Mouse (Mus musculus): ENCODE measurements at regions not wholly inside any gene's neighbourhood (a gene's known extent, or its start where the extent isn't known, plus 50 kb on each side); places are given as distances from the start of the nearest gene placed in this dataset.
A peak's percentile ranks its signal among the peaks of the same experiment; 100 is the strongest.
"Not testable (repeated sequence)": the region's sequence is repeated elsewhere in the genome, so short reads cannot be mapped to it uniquely, and the experiment has no call there.

DNA sequence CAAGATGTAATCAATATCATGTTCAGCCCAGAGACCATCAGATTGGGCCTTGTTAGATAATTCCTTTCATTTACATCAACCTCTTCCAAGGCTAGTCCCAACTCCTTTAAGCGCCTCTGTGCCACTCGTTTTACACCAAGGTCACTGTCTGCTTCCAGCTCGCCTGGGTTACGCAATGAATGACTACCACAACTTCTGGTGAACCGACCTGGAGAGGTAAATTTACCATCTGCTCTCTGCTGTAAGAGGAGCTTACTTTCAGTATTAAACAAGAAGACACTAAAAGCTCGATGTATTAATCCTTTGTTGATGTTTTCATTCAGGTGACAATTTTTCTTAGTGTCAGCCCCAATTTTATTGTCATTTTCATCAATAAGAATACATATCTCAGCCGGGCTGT lies 51.7 kb upstream of the Fam174b start:
- DNase-seq (ENCODE audit: low read depth, low spot score), result no peak

- not testable (repeated sequence) for DNase-seq (ENCODE audit: low read depth, low spot score)
Observed at GRCm38 (mm10) chr7:73686245-73686644, 53.9 kb upstream of the Fam174b start.

DNA sequence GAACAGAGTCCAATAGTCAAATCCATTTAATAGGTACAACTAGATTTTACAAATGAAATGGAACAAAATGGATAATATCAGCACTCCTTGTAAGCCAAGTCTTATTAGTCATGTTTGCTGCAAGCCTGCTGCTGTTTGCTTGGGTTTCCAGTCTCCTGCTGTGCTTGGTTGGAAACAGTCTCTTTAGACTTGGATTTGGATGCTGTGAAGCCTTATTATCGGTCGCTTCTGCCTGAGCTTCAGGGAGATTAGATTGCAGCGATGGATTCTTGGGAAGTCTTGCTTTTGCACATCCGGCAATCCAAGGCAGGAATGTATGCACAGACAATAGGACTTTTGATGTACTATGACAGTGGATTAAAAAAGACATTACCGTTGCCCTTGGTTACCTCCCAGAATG lies 57.3 kb upstream of the Fam174b start:
- peak; percentile 51 for DNase-seq (ENCODE audit: low read depth, low spot score)

GRCm38 (mm10) chr7:73670598-73670997 lies 69.5 kb upstream of the Fam174b start:
- no peak for DNase-seq (ENCODE audit: low read depth, low spot score)

- no peak for DNase-seq (ENCODE audit: low read depth, low spot score)
Observed at GRCm38 (mm10) chr7:73668791-73669190, 71.3 kb upstream of the Fam174b start.

- DNase-seq (ENCODE audit: low read depth, low spot score), result peak; percentile 39
Observed at GRCm38 (mm10) chr7:73666921-73667675, 73.0 kb upstream of the Fam174b start.

DNA sequence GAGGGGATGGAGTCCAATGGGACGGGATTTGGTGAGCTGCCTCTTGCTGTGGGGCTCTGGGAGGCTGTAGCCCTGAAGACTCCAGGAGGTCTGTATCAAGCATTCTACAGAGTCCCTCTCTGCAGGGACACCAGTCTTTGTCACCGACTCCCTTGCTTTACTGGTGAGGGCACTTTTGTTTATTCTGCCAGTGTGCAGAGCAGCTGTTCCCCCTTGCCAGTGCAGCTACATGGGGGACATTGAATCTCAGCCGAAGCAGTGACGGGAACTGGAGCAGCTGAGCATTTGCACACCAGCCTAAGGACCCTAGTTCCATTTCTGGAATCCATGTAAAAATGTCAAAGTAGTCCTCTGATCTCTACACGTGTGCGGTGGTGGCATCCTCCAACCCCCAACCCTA lies 75.1 kb upstream of the Fam174b start:
- DNase-seq (ENCODE audit: low read depth, low spot score), result no peak

DNA sequence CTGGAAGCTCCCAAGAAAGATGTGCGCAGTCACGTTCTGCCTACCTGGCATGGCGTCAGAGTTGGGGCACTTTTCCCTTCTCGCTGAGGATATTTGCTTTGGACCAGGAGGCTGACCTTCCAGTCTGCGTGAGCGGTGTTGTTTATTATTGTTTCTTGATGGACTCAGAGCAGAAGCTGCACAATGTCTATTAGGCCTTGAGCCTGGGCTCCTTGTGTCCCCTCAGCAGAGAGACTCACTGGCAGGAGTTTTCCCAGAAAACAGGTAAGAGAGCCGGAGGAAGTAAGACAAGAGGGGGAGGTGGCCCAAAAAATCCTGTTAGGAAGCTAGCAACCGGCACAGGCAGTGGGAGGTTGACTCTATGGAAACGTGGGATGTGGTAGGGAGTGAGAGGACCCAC lies 77.6 kb upstream of the Fam174b start:
- no peak for DNase-seq (ENCODE audit: low read depth, low spot score)

GRCm38 (mm10) chr7:73661901-73662300 lies 78.2 kb upstream of the Fam174b start:
- DNase-seq (ENCODE audit: low read depth, low spot score), result no peak

DNA sequence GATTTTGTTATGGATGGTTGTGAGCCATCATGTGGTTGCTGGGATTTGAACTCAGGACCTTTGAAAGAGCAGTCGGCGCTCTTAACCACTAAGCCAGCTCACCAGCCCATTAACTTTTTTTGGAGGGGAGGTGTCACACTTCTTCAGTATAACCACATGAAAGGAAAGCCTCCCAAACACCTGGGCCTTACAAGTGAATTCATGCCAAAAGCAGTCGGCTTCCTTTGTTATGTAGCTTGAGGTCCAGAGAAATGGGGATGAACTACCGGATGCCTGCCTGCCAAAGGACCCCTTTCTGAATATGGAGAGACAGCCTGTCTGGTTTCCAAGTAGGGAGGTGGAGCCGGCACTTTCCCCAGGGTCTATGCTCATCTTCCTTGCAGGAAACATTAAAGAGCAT lies 80.6 kb upstream of the Fam174b start:
- DNase-seq (ENCODE audit: low read depth, low spot score), result no peak

DNA sequence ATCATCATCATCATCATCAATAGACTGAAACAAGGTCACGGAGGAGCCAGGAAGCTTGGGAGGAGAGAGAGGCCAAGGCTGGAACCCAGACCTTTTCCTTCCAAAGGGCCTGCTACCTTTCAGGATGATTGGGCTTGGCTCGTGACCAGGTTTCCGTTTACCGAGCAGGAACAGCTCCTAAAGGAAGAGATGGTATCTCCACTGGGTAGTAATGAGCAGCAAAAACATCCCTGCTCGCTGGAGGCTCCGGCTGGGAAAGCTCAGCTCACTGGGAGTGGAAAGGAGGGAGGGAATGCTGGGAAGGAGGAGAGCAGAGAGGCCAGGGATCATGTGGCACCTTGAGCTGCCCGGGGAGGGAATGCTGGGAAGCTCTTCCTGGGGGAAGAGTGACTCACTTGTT lies 82.8 kb upstream of the Fam174b start:
- no peak for DNase-seq (ENCODE audit: low read depth, low spot score)

- DNase-seq (ENCODE audit: low read depth, low spot score), result not testable (repeated sequence)
Observed at GRCm38 (mm10) chr7:73656424-73656795, 83.7 kb upstream of the Fam174b start.

- DNase-seq (ENCODE audit: low read depth, low spot score), result peak; percentile 63
Observed at GRCm38 (mm10) chr7:73655787-73656423, 84.2 kb upstream of the Fam174b start.

DNA sequence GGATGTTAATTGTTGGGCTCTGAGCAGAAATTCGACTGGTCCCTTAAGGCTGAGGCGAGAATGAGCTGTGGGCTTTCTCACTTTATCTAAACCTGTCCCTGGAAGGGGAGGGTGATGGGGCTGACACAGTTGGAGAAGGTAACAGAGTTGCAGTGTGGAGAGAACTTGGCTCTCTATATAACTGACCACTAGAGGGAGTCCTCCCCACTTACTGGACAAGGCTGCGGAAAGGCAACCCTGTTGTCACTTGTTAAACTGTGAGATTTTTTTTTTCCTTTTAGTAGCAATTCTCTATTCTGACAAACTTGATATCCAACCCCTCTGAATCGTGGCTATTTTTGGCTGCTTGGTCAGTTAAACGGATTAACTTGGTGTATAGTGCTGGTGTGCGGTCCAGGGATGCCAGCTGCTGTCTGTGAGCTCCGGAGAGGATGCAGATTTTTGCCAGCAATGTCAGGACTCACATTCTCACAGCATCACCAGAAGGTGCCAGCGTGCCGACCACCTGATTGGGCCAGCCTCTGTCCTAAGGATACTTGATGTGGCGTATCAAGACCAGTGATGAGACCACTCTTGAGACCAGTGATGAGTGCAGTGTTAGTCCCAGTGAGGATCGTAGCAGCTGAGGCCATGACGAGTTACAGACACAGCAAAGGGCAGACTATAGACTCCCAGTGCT lies 85.8 kb upstream of the Fam174b start:
- peak; percentile 82 for DNase-seq (ENCODE audit: low read depth, low spot score)

GRCm38 (mm10) chr7:73650909-73651308 lies 89.2 kb upstream of the Fam174b start:
- DNase-seq (ENCODE audit: low read depth, low spot score), result no peak

DNA sequence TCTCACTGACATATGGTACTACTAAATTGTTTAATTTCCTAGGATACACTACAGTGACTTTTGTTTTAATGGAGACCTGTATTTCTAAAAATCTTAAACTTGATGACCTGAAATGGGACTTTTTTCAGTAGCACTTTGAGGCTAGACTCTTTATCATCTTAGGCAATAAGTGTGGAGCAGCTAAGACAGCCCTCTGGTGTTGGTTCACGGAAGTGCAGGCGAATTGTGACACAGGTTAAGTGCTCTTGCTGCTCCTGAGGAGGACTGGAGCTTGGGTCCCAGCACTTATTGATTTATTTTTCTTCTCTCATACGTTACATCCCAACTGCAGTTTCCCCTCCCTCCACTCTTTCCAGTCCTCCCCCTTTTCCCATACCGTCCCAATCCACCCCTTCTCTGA lies 92.1 kb upstream of the Fam174b start:
- peak; percentile 93 for DNase-seq (ENCODE audit: low read depth, low spot score)

GRCm38 (mm10) chr7:73647140-73647539 lies 93.0 kb upstream of the Fam174b start:
- DNase-seq (ENCODE audit: low read depth, low spot score), result peak; percentile 80

- DNase-seq (ENCODE audit: low read depth, low spot score), result peak; percentile 76
Observed at GRCm38 (mm10) chr7:73646711-73647110, 93.4 kb upstream of the Fam174b start.

GRCm38 (mm10) chr7:73644362-73644904 lies 95.7 kb upstream of the Fam174b start:
- DNase-seq (ENCODE audit: low read depth, low spot score), result no peak

DNA sequence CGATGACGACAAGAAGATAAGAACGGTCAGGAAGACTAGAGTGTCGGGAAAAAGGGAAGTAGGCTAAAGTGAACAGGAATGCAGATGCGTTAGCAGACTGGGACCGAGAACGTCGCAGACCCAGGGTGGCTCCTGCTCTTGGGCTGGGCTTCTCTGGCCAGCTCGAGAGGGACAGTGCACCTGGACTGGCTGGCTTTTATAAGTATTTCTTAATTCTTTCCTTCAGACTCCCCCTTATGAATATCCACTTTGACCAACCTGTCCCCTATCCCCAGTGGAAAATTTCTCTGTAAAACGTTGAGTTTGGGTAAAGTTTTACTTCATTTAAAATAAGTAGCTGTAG lies 96.1 kb upstream of the Fam174b start:
- no peak for DNase-seq (ENCODE audit: low read depth, low spot score)

GRCm38 (mm10) chr7:73643306-73643992 lies 96.7 kb upstream of the Fam174b start:
- DNase-seq (ENCODE audit: low read depth, low spot score), result no peak

DNA sequence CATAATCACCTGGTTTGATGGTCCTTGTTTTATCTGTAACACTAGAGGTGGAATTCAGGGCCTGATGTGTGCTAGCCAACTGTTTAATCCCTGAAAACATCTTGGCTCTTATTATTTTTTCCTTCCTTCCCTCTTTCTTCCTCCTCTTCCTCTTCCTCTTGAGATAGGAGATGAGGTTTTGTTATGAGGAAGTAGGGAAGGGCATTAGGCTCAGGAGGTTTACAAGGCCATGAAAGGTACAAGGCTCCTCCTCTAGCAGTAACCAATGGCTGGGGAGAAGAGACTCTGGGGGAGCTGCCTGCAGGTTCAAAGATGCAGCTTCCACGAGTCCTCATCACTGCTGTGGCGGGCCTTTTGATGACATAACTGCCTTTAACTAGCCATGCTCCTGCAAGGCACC lies 98.6 kb upstream of the Chd2 start:
- DNase-seq (ENCODE audit: low read depth, low spot score), result no peak
